Mouse (Mus musculus) embryo, embryonic 10.5 days (tissue): ENCODE measurements around the gene AV320801.
"Not testable (repeated sequence)": the region's sequence is repeated elsewhere in the genome, so short reads cannot be mapped to it uniquely, and the experiment has no call there.

Source experiments
- DNase-seq: peaks from one replicate; pipeline ENCODE4 v3.0.0-alpha.2; 2015; ENCODE audit warnings: low spot score

AV320801 gene

GRCm38 (mm10) chrX:135494288-135494687 lies at the start of gene AV320801:
TSS of gene AV320801 (plus strand) at chrX:135494588.
- DNase-seq: not testable (repeated sequence)

DNA sequence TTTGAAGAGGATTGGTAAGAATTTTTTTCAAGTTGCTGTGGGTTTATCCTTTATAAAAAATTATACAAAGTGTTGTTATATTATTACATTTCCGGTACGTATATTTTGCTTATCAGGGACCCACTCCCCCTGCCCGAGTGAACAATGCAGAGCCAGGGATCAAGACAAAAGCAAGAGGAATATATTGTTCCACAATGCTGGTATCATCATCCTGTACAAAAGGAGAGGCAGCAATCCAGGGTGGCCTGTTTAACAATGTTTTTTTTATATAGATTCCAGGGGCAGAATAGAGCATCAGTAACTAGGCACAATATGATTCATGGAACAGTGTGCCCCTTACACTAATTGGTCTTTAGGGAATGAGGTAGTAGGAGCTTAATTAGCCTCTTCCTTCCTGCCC lies 30.2 kb upstream of the AV320801 start:
- DNase-seq: not testable (repeated sequence)

DNA sequence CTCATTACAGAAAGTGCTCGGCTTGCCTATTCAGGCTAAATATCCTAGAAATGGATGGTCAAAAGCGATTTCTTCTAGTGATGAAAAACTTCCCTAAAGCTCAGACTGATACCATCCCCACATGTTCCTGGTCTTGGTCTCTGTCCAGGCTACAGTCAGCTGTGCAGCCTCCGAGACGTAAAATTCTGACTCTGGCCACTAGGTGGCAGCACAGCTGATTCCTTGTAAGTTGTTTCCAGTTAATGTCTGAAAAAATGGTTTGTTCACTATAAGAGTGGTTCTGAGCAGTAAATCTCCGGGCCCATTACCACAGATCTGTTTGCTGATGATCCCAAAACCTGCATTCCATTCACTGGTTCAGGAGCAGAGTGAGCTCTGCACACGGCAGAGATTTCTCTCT lies 12.5 kb upstream of the AV320801 start:
- DNase-seq: not testable (repeated sequence)

GRCm38 (mm10) chrX:135483183-135483582 lies 11.2 kb upstream of the AV320801 start:
- not testable (repeated sequence) for DNase-seq
